Mouse (Mus musculus) embryonic facial prominence, embryonic 14.5 days (tissue): ENCODE data around the gene Abcc4. TPM values are rescaled to one million over a fixed set of nuclear protein-coding genes. Genes with fewer than 3 reads are reported as not detected.

Experiments
- ATAC-seq: fragments of 200-750 bp; cut with Nextera tagmentation; 2 replicates; pipeline ENCODE4 v1.8.0; 2017; ENCODE audit warnings: low read depth, moderate number of reproducible peaks, moderate TSS enrichment
- DNase-seq: peaks from one replicate; pipeline ENCODE4 v3.0.0-alpha.2; 2015; ENCODE audit warnings: low spot score
- H3K27ac ChIP-seq: fragments of 300-500 bp; sonication (generic); replicated peaks from 2 replicates; pipeline ENCODE4 v1.5.1; 2014; ENCODE audit warnings: low read depth, mild to moderate bottlenecking, low read length, moderate library complexity
- H3K27me3 ChIP-seq: fragments of 300-500 bp; sonication (generic); replicated peaks from 2 replicates; pipeline ENCODE4 v1.6.1; 2014; ENCODE audit warnings: low read length; ENCODE audit not compliant: control insufficient read depth, insufficient read depth
- H3K36me3 ChIP-seq: fragments of 300-500 bp; sonication (generic); 2 replicates; pipeline ENCODE4 v1.6.1; 2014; ENCODE audit warnings: low read length, mixed read lengths; ENCODE audit not compliant: control insufficient read depth, insufficient read depth
- H3K4me1 ChIP-seq: fragments of 300-500 bp; sonication (generic); 2 replicates; pipeline ENCODE4 v1.6.1; 2014; ENCODE audit warnings: antibody characterized with exemption, low read length; ENCODE audit not compliant: control insufficient read depth, insufficient read depth
- H3K4me2 ChIP-seq: fragments of 300-500 bp; sonication (generic); 2 replicates; pipeline ENCODE4 v1.6.1; 2014; ENCODE audit warnings: low read depth, mild to moderate bottlenecking, low read length, moderate library complexity, mixed read lengths
- H3K4me3 ChIP-seq: fragments of 300-500 bp; sonication (generic); 2 replicates; pipeline ENCODE4 v1.5.1; 2014; ENCODE audit warnings: low read depth, mild to moderate bottlenecking, low read length
- H3K9ac ChIP-seq: fragments of 300-500 bp; sonication (generic); 2 replicates; pipeline ENCODE4 v1.6.1; 2014; ENCODE audit warnings: low read depth, mild to moderate bottlenecking, low read length, moderate library complexity, mixed read lengths
- H3K9me3 ChIP-seq: fragments of 300-500 bp; sonication (generic); 2 replicates; pipeline ENCODE4 v1.6.1; 2016; ENCODE audit warnings: low read length; ENCODE audit not compliant: control insufficient read depth
- WGBS: fragments of 180-500 bp; shearing (Covaris S2); extraction: QIAGEN DNeasy Blood & Tissue Kit; methylation state at CpG from one replicate; pipeline ENCODE4 v1.1.7; 2014; 5-methylcytosine and 5-hydroxymethylcytosine counted together
- polyA plus RNA-seq: library from polyadenylated mRNA; unstranded; fragments of >200 nt; fragmentation: Nextera tagmentation; extraction: Ambion mirVana; gene quantifications from 2 replicates; pipeline ENCODE4 v1.2.1, GENCODE M21; 2014

The Abcc4 gene
- polyA plus RNA-seq, 1 experiment from 2014 or later = 3.4 TPM

- 58% methylated on average over 2 of the region's 2 CpGs for WGBS
- Histone ChIP-seq H3K27me3 (no peaks in the 10 kb centered on the region), H3K4me3 (no peak overlapping the region), H3K9ac (no peak overlapping the region), H3K27ac (no peak overlapping the region), H3K36me3 (no peaks in the 10 kb centered on the region), H3K9me3 (0 out of 2 replicates have a peak, but pooled peaks cover 1% of the 10 kb centered on the region), H3K4me2 (no peak overlapping the region), H3K4me1 (no peaks in the 10 kb centered on the region)
- DNase-seq = peak; percentile 44
- peak; percentile 30; the same call in 1 of the 2 replicates for ATAC-seq
Observed at GRCm38 (mm10) chr14:118735114-118735513, 29.1 kb upstream of the Abcc4 start.

- no peak overlapping the region for H3K9ac ChIP-seq
- no peak overlapping the region for H3K4me3 ChIP-seq
- no peak for DNase-seq
- 67% methylated on average over 5 of the region's 5 CpGs for WGBS
- H3K4me1 ChIP-seq = no peaks in the 10 kb centered on the region
- ATAC-seq = no peak
- H3K27ac ChIP-seq = no peak overlapping the region
- no peak overlapping the region for H3K4me2 ChIP-seq
- no peaks in the 10 kb centered on the region for H3K9me3 ChIP-seq
- H3K27me3 ChIP-seq = no peaks in the 10 kb centered on the region
- H3K36me3 ChIP-seq = no peaks in the 10 kb centered on the region
Observed at GRCm38 (mm10) chr14:118733146-118733545, 27.1 kb upstream of the Abcc4 start.

- no peaks in the 10 kb centered on the region for H3K36me3 ChIP-seq
- DNase-seq (no peak), ATAC-seq (no peak)
- no peak overlapping the region for H3K4me2 ChIP-seq
- 72% methylated on average over 5 of the region's 5 CpGs for WGBS
- no peaks in the 10 kb centered on the region for H3K4me1 ChIP-seq
- H3K9me3 ChIP-seq = no peaks in the 10 kb centered on the region
- no peak overlapping the region for H3K4me3 ChIP-seq
- H3K27ac ChIP-seq = no peak overlapping the region
- H3K9ac ChIP-seq = no peak overlapping the region
- no peaks in the 10 kb centered on the region for H3K27me3 ChIP-seq
Observed at GRCm38 (mm10) chr14:118730631-118731030, 24.6 kb upstream of the Abcc4 start.

- Histone ChIP-seq H3K9me3 (no peaks in the 10 kb centered on the region), H3K4me1 (no peaks in the 10 kb centered on the region), H3K36me3 (no peaks in the 10 kb centered on the region), H3K27ac (no peak overlapping the region), H3K4me3 (no peak overlapping the region), H3K27me3 (no peaks in the 10 kb centered on the region), H3K4me2 (no peak overlapping the region), H3K9ac (no peak overlapping the region)
- 82% methylated on average over 5 of the region's 5 CpGs for WGBS
- no peak for DNase-seq
- ATAC-seq = no peak
Observed at GRCm38 (mm10) chr14:118725467-118725866, 19.4 kb upstream of the Abcc4 start.

- WGBS = 85% methylated on average over 11 of the region's 11 CpGs
- no peak overlapping the region for H3K9ac ChIP-seq
- no peak overlapping the region for H3K4me3 ChIP-seq
- H3K4me1 ChIP-seq = no peaks in the 10 kb centered on the region
- no peak overlapping the region for H3K4me2 ChIP-seq
- H3K36me3 ChIP-seq = no peaks in the 10 kb centered on the region
- no peaks in the 10 kb centered on the region for H3K9me3 ChIP-seq
- no peak for ATAC-seq
- no peak for DNase-seq
- H3K27ac ChIP-seq = no peak overlapping the region
- no peaks in the 10 kb centered on the region for H3K27me3 ChIP-seq
Observed at GRCm38 (mm10) chr14:118723920-118724693, 18.1 kb upstream of the Abcc4 start.

- Histone ChIP-seq H3K4me1 (no peaks in the 10 kb centered on the region), H3K27ac (no peak overlapping the region), H3K36me3 (no peaks in the 10 kb centered on the region), H3K4me3 (no peak overlapping the region), H3K27me3 (no peaks in the 10 kb centered on the region), H3K9ac (no peak overlapping the region), H3K4me2 (no peak overlapping the region), H3K9me3 (no peaks in the 10 kb centered on the region)
- 60% methylated on average over 10 of the region's 10 CpGs for WGBS
- ATAC-seq (no peak), DNase-seq (no peak)
Observed at GRCm38 (mm10) chr14:118719566-118720174, 13.7 kb upstream of the Abcc4 start.

- Histone ChIP-seq H3K9ac (no peak overlapping the region), H3K4me1 (peaks cover 4% of the 10 kb centered on the region), H3K27me3 (0 out of 2 replicates have a peak, but pooled peaks cover 3% of the 10 kb centered on the region), H3K9me3 (no peaks in the 10 kb centered on the region), H3K4me3 (no peak overlapping the region), H3K4me2 (no peak overlapping the region), H3K36me3 (no peaks in the 10 kb centered on the region), H3K27ac (no peak overlapping the region)
- ATAC-seq (no peak), DNase-seq (no peak)
- WGBS = 71% methylated on average over 7 of the region's 7 CpGs
Observed at GRCm38 (mm10) chr14:118718576-118718975, 12.6 kb upstream of the Abcc4 start.

- Histone ChIP-seq H3K4me3 (no peak overlapping the region), H3K9ac (no peak overlapping the region), H3K27me3 (peaks cover 7% of the 10 kb centered on the region; the same call in 1 of the 2 replicates), H3K9me3 (no peaks in the 10 kb centered on the region), H3K36me3 (no peaks in the 10 kb centered on the region), H3K4me2 (no peak overlapping the region), H3K4me1 (peaks cover 13% of the 10 kb centered on the region), H3K27ac (no peak overlapping the region)
- DNase-seq (no peak), ATAC-seq (no peak)
- WGBS = 89% methylated on average over 16 of the region's 16 CpGs
Observed at GRCm38 (mm10) chr14:118716372-118717312, 10.6 kb upstream of the Abcc4 start.
